Mouse (Mus musculus) kidney, embryonic 14.5 days (tissue): Measurements from ENCODE around the gene Cpsf2. TPM values are rescaled to one million over a fixed set of nuclear protein-coding genes. Genes with fewer than 3 reads are reported as not detected.

Experiments
- ATAC-seq: fragments of 200-750 bp; cut with Nextera tagmentation; 2 replicates; pipeline ENCODE4 v1.8.0; 2017; ENCODE audit warnings: moderate number of reproducible peaks, mild to moderate bottlenecking, moderate TSS enrichment, moderate library complexity; ENCODE audit not compliant: low FRiP score, low TSS enrichment
- H3K27ac ChIP-seq: fragments of 300-500 bp; sonication (generic); 2 replicates; pipeline ENCODE4 v1.5.1; 2014; ENCODE audit warnings: low read depth, mild to moderate bottlenecking, low read length, moderate library complexity, mixed read lengths
- H3K27me3 ChIP-seq: fragments of 300-500 bp; sonication (generic); 2 replicates; pipeline ENCODE4 v1.6.1; 2014; ENCODE audit warnings: mild to moderate bottlenecking, low read length; ENCODE audit not compliant: control insufficient read depth, insufficient read depth
- H3K36me3 ChIP-seq: fragments of 300-500 bp; sonication (generic); 2 replicates; pipeline ENCODE4 v1.6.1; 2014; ENCODE audit warnings: low read length, mixed read lengths; ENCODE audit not compliant: control insufficient read depth, insufficient read depth
- H3K4me1 ChIP-seq: fragments of 300-500 bp; sonication (generic); 2 replicates; pipeline ENCODE4 v1.6.1; 2014; ENCODE audit warnings: low read length, mixed read lengths; ENCODE audit not compliant: control insufficient read depth, insufficient read depth
- H3K4me2 ChIP-seq: fragments of 300-500 bp; sonication (generic); replicated peaks from 2 replicates; pipeline ENCODE4 v1.6.1; 2014; ENCODE audit warnings: low read depth, mild to moderate bottlenecking, low read length
- H3K4me3 ChIP-seq: fragments of 300-500 bp; sonication (generic); 2 replicates; pipeline ENCODE4 v1.5.1; 2014; ENCODE audit warnings: mild to moderate bottlenecking, low read length
- H3K9ac ChIP-seq: fragments of 300-500 bp; sonication (generic); 2 replicates; pipeline ENCODE4 v1.6.1; 2014; ENCODE audit warnings: low read depth, mild to moderate bottlenecking, low read length, moderate library complexity
- H3K9me3 ChIP-seq: fragments of 300-500 bp; sonication (generic); 2 replicates; pipeline ENCODE4 v1.6.1; 2016; ENCODE audit warnings: low read length; ENCODE audit not compliant: control insufficient read depth
- WGBS: fragments of 180-500 bp; shearing (Covaris S2); extraction: QIAGEN DNeasy Blood & Tissue Kit; methylation state at CpG from one replicate; pipeline ENCODE4 v1.1.7; 2014; 5-methylcytosine and 5-hydroxymethylcytosine counted together
- polyA plus RNA-seq: library from polyadenylated mRNA; unstranded; fragments of >200 nt; fragmentation: Nextera tagmentation; extraction: Ambion mirVana; gene quantifications from 2 replicates; pipeline ENCODE4 v1.2.1, GENCODE M21; 2014

The Cpsf2 gene
- polyA plus RNA-seq, 1 experiment from 2014 or later = 35.3 TPM

DNA sequence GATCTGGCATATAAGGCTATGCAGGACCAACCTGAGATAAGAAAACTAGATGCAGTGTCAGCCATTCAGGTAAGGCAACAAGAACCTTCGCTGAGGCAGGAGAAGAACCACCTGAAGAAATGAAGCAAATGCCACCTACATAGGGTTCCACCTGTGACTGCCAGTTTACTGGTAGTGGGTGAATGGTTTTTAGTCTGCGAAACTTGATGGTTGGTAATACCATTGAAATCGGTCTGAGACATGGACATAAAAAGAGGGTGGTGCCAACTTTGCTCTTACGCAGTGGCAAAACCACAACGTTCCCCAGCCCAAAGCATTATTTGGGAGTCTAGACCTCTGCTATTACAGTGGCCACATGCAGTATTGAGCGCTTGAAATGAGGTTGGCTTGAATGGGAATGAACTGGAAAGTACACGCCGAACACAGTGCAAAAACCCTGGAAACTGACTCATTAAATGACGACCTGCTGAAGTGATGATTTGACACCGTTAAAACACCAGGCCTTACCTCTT is 1.7 kb downstream of the Cpsf2 start:
- Histone ChIP-seq H3K4me3 (peak overlapping the region; percentile 92; the same call in 1 of the 2 replicates), H3K27ac (no peak overlapping the region), H3K36me3 (peaks cover 5% of the 10 kb centered on the region; the same call in 1 of the 2 replicates), H3K4me1 (peaks cover 16% of the 10 kb centered on the region), H3K9me3 (no peaks in the 10 kb centered on the region), H3K4me2 (peak overlapping the region; percentile 48), H3K27me3 (no peaks in the 10 kb centered on the region), H3K9ac (no peak overlapping the region)
- no peak for ATAC-seq
- WGBS = 92% methylated on average over 10 of the region's 10 CpGs

- no peaks in the 10 kb centered on the region for H3K27me3 ChIP-seq
- 93% methylated on average over 5 of the region's 5 CpGs for WGBS
- peaks cover 16% of the 10 kb centered on the region for H3K4me1 ChIP-seq
- ATAC-seq = no peak
- no peak overlapping the region for H3K4me2 ChIP-seq
- H3K9ac ChIP-seq = no peak overlapping the region
- no peaks in the 10 kb centered on the region for H3K9me3 ChIP-seq
- H3K27ac ChIP-seq = no peak overlapping the region
- peaks cover 12% of the 10 kb centered on the region for H3K36me3 ChIP-seq
- H3K4me3 ChIP-seq = no peak overlapping the region
These were observed 2.4 kb downstream of the Cpsf2 start for GRCm38 (mm10) chr12:101978162-101978561.

DNA sequence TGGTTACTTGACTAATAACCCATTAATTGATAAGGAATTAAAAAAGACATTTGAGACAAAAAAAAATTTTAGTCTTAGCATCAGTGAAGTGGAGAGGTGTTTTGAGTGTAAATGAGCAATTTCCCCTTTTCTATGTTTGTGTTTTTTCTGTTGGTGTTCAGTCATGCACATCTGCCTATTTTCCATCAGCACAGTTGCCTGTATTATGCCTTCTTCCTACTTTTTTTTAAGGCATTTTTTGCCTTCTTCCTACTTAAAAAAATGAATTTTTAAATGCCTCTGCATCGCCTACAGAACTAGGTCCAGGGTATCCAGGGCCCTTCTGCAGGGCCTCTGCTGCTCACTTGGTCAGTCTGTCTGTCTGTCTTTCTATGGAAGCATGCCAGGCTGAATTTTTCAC is 2.8 kb downstream of the Cpsf2 start:
- no peak overlapping the region for H3K27ac ChIP-seq
- H3K4me1 ChIP-seq = peaks cover 16% of the 10 kb centered on the region
- H3K27me3 ChIP-seq = no peaks in the 10 kb centered on the region
- no peak for ATAC-seq
- no peak overlapping the region for H3K4me2 ChIP-seq
- H3K36me3 ChIP-seq = peaks cover 16% of the 10 kb centered on the region
- no peaks in the 10 kb centered on the region for H3K9me3 ChIP-seq
- no peak overlapping the region for H3K9ac ChIP-seq
- H3K4me3 ChIP-seq = no peak overlapping the region
- 93% methylated on average over 1 of the region's 1 CpGs for WGBS

- peaks cover 23% of the 10 kb centered on the region for H3K36me3 ChIP-seq
- no peaks in the 10 kb centered on the region for H3K27me3 ChIP-seq
- no peak overlapping the region for H3K4me3 ChIP-seq
- no peak overlapping the region for H3K4me2 ChIP-seq
- peaks cover 15% of the 10 kb centered on the region for H3K4me1 ChIP-seq
- H3K27ac ChIP-seq = no peak overlapping the region
- no peak for ATAC-seq
- no peak overlapping the region for H3K9ac ChIP-seq
- WGBS = 90% methylated on average over 8 of the region's 8 CpGs
- H3K9me3 ChIP-seq = no peaks in the 10 kb centered on the region
These were observed 3.5 kb downstream of the Cpsf2 start for GRCm38 (mm10) chr12:101979213-101979750.

DNA sequence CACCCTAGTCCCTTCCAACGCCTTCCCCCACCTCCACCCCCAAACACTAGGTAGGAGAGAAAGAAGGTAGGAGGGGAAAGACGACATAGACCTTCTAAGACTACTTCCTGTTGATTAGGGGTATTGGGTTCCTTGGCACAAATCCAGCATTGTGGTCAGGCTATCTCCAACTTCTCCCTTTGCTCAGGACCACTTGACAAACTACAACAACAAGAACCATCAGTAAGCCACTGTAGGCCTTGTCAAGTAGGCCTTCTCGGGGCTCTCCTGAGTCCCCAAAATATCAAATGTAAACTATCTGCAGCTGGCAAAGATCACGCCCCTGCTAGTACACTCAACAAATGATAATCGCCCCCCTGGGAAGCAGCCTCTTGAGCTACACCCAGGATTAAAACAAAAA is 4.5 kb downstream of the Cpsf2 start:
- Histone ChIP-seq H3K4me3 (no peak overlapping the region), H3K4me1 (peaks cover 9% of the 10 kb centered on the region), H3K9ac (no peak overlapping the region), H3K4me2 (no peak overlapping the region), H3K36me3 (peaks cover 31% of the 10 kb centered on the region), H3K27me3 (no peaks in the 10 kb centered on the region), H3K9me3 (no peaks in the 10 kb centered on the region), H3K27ac (no peak overlapping the region)
- 71% methylated on average over 5 of the region's 5 CpGs for WGBS
- no peak for ATAC-seq

GRCm38 (mm10) chr12:101981559-101981958 is 5.8 kb downstream of the Cpsf2 start:
- Histone ChIP-seq H3K27me3 (no peaks in the 10 kb centered on the region), H3K36me3 (peaks cover 38% of the 10 kb centered on the region), H3K4me1 (peaks cover 9% of the 10 kb centered on the region), H3K9me3 (no peaks in the 10 kb centered on the region), H3K4me3 (no peak overlapping the region), H3K9ac (no peak overlapping the region), H3K27ac (no peak overlapping the region), H3K4me2 (no peak overlapping the region)
- ATAC-seq = no peak
- WGBS = 100% methylated on average over 2 of the region's 2 CpGs

- Histone ChIP-seq H3K9me3 (no peaks in the 10 kb centered on the region), H3K27me3 (no peaks in the 10 kb centered on the region), H3K36me3 (peaks cover 48% of the 10 kb centered on the region), H3K4me1 (no peaks in the 10 kb centered on the region), H3K4me3 (no peak overlapping the region), H3K4me2 (no peak overlapping the region), H3K27ac (no peak overlapping the region), H3K9ac (no peak overlapping the region)
- WGBS = 89% methylated on average over 9 of the region's 9 CpGs
- no peak for ATAC-seq
These were observed 7.2 kb downstream of the Cpsf2 start for GRCm38 (mm10) chr12:101982977-101983376.

- WGBS = 72% methylated on average over 3 of the region's 3 CpGs
- peaks cover 68% of the 10 kb centered on the region for H3K36me3 ChIP-seq
- no peak for ATAC-seq
These were observed 9.3 kb downstream of the Cpsf2 start for GRCm38 (mm10) chr12:101985110-101985509.

DNA sequence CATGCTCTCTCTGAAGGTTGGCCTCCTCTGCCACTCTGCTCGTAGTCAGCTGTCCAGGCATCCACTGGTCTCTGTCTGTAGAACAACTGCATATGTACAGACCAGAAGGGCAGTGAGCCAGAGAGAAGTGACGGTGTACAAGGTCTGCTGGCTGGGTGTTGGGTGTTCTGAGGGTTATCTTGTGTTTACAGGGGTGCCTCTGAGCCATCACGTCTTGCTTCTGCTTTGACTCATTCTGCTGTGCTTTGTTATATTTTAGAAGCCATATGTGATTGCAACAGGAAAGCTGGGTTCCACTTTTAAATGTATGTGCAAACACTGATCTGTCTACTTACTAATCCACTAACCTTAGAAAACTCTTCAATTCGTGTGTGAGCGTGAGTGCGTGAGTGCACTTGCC is 11.9 kb downstream of the Cpsf2 start:
- WGBS = 91% methylated on average over 6 of the region's 6 CpGs
- no peak overlapping the region for H3K9ac ChIP-seq
- H3K36me3 ChIP-seq = peaks cover 85% of the 10 kb centered on the region
- no peak overlapping the region for H3K4me3 ChIP-seq
- no peaks in the 10 kb centered on the region for H3K27me3 ChIP-seq
- no peaks in the 10 kb centered on the region for H3K4me1 ChIP-seq
- no peak for ATAC-seq
- no peak overlapping the region for H3K27ac ChIP-seq
- no peak overlapping the region for H3K4me2 ChIP-seq
- H3K9me3 ChIP-seq = no peaks in the 10 kb centered on the region

More at GRCm38 (mm10) chr12:101985110-101985509, 9.3 kb downstream of the Cpsf2 start:
- Histone ChIP-seq H3K27me3 (no peaks in the 10 kb centered on the region), H3K4me3 (no peak overlapping the region), H3K9ac (no peak overlapping the region), H3K27ac (no peak overlapping the region), H3K9me3 (no peaks in the 10 kb centered on the region), H3K4me1 (no peaks in the 10 kb centered on the region), H3K4me2 (no peak overlapping the region)
